Mouse (Mus musculus): ENCODE measurements around the gene Fam168b. TPM values are rescaled to one million over a fixed set of nuclear protein-coding genes. Genes with fewer than 3 reads are reported as not detected.

The Fam168b gene
- total RNA-seq, 2 experiments from 2014 or later, result 232 to 236 TPM

DNA sequence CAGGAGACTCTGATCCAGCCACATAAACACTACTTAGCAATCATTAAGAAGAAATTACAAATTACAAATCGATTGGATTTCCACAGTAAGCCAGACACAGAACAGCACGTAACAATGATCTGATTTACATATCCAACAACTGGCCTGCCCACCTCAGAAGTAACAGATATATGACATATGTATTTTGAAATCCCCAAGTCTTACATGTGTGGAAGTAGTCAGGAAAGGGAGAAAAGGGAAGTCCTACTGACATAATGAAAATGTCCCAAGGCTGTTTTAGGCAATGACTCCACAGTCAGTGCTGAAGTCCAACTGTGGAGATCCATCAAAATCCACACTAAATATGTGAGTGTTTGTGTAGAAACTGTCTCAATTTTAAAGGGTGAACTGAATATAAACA lies 21.5 kb downstream of the Fam168b start:
- no peak for DNase-seq (ENCODE audit: extremely low spot score in 1 of 2, low spot score in 1 of 2)

GRCm38 (mm10) chr1:34819225-34819910 lies 23.5 kb downstream of the Fam168b start:
- no peak for DNase-seq (ENCODE audit: extremely low spot score in 1 of 2, low spot score in 1 of 2)

GRCm38 (mm10) chr1:34815843-34816242 lies 27.0 kb downstream of the Fam168b start:
- DNase-seq (ENCODE audit: extremely low spot score in 1 of 2, low spot score in 1 of 2), result no peak

DNA sequence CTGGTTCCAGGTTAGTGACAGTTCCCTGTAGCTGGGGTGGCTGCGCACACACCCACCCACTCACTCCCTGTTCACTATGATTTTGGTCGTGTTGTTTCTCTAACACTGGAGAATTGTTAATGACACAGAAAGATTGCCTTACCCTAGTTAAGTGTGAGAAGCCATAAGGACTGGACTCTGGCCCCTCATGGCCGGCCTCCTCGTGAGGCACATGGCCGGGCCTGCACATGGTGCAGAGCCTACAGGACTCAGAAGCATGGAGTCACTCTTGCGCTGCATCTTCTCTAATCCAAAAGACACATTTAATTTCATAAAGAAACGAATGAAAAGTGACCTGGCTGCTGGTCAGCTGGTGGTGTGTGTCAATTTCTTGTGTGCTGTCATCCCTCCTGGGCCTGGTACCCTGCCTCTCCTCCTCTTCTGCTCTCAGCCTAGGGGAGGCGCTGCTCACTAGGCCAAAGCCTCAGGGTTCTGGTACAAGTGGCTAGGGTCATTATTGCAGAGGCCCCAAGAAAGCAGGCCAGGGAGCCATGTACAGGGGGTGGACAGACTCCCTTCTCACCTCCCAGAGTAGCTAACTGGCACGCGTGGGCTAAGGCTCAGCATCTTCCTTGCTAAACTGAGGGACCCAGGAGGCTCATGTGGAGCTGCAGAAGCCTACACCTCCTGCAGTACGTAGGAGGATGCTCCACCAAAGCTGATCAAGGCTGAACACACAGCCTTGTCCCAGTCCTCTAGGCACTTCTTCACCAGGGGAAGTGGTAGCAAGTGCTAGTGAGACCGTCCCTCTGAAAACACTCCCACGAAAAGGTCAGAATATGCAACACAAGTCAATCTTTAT lies 30.2 kb downstream of the Fam168b start:
- no peak for DNase-seq (ENCODE audit: extremely low spot score in 1 of 2, low spot score in 1 of 2)

DNA sequence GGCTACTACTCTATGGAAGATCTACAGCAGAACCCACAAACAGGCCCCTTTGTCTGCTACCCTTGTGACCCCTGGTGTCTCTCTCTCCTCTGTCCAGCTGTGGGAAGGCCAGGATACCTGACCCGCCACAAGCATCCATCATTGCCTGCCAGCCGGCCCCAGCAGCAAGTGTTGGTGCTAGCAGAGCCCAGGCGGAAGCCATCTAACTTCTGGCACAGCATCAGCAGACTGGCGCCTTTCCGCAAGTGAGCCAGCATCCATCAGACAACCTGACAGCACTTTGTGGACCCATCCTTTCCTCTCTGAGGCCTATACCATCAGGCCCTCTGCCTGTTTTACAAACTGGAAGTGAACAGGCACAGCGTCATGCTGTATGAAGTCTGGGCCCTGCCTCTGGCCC lies 31.3 kb downstream of the Fam168b start:
- no peak for DNase-seq (ENCODE audit: extremely low spot score in 1 of 2, low spot score in 1 of 2)

- DNase-seq (ENCODE audit: extremely low spot score in 1 of 2, low spot score in 1 of 2), result no peak
Measured at GRCm38 (mm10) chr1:34811035-34811434, 31.8 kb downstream of the Fam168b start.

DNA sequence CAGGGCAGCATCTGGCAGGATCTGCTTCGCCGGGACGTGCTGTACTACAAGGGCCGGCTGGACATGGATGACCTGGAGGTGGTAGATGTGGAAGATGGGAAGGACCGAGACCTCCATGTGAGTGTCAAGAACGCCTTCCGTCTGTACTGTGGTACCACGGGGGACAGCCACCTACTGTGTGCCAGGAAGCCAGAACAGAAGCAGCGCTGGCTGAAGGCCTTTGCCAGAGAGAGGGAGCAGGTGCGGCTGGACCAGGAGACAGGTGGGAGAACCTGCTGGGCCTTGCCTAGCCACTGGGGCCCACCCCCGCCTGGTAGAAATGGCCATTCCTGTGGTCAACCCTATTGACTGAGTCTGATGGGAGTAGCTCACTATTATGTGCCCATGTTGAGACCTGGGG lies 32.6 kb downstream of the Fam168b start:
- DNase-seq (ENCODE audit: extremely low spot score in 1 of 2, low spot score in 1 of 2), result no peak

DNA sequence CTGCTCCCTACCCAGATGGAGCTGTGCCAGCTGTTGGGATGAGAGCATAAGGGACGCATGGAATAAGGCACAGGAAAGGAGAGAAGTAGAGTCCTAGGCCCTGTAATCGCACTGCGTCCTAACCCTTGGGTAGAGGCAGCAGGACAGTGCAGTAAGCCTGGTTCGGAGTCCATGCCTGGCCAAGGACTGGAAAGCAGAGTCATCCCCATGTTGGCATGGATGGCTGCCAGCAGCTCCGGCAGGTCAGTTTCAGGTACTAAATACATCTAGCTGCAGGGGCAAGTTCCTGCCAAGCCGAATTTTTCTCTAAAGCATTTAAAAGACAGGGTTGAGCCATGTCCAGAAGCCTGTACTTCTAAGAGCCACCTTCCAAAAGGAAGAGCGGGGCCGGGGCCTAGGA lies 34.4 kb downstream of the Fam168b start:
- DNase-seq (ENCODE audit: extremely low spot score in 1 of 2, low spot score in 1 of 2), result no peak

- DNase-seq (ENCODE audit: extremely low spot score in 1 of 2, low spot score in 1 of 2), result no peak
Measured at GRCm38 (mm10) chr1:34805931-34806520, 36.8 kb downstream of the Fam168b start.

- no peak for DNase-seq (ENCODE audit: extremely low spot score in 1 of 2, low spot score in 1 of 2)
Measured at GRCm38 (mm10) chr1:34804863-34805262, 38.0 kb downstream of the Fam168b start.

DNA sequence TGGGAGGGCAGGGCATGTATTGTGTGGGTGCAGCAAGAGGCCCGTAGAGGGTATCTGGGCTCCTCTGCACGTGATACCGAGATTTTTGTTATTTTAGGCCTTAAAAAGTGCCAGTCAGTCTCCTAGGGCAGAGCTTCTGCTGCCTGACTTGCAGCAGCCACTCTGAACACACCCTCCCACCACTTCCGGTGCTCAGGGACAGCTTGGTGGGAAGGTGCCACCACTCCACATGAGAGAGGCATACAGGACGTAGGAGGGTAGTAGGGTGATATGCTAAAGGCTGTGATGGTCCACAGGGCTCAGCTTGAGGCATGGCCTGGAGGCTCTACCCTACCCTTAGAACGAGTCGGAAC lies 40.6 kb downstream of the Fam168b start:
- no peak for DNase-seq (ENCODE audit: extremely low spot score in 1 of 2, low spot score in 1 of 2)

DNA sequence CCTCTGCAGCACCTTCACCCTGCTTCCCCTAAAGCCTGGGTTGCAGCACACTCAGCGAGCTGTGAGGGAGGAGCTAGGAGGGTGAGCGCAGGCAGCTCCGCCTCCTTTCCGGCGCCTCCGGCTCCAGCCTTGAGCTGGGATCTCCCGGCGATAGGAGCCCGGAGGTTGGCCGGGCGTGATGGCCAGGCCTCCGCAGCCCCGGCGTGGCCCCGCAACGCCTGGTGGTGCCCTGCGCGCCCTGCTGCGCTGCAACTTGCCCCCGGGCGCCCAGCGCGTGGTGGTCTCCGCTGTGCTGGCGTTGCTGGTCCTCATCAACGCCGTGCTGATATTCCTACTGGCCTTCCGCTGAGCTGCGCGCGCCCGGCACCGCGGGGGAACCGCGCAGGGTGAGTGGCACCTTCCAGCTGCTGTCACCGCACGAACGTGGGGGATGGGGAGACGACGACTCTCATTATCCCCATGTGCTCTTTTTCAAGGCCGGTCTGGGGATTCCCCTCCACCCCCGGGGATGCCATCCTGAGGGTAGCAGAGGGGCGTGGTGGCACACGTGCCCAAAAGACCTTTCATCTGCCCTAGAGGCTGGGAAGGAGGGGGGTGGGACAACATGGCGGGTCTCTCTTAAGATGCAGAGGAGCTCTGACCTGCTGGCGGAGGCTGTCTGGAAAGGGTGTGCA lies 41.1 kb downstream of the Fam168b start:
- peak in 1 of 2 experiments; percentile 63 for DNase-seq (ENCODE audit: extremely low spot score in 1 of 2, low spot score in 1 of 2)

DNA sequence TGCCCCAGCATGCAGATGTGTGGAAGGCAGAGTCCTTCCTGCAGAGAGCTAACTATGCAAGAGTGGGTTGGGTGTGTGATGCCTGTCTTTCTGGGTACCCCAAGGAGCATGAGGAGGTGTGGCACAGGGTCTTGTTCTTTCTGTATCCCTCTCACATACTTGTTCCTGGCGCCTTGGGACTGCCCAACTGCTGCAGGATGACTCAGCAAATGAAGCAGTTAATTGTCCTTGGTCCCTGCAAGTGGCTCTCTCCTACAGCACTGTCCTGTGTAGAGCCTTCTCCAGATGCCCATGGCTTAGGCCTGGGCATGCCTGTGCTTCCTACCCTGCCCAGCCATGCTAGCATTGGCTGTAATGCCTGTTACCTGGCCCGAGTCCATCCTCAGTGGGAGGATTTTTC lies 43.7 kb downstream of the Fam168b start:
- no peak for DNase-seq (ENCODE audit: extremely low spot score in 1 of 2, low spot score in 1 of 2)

DNA sequence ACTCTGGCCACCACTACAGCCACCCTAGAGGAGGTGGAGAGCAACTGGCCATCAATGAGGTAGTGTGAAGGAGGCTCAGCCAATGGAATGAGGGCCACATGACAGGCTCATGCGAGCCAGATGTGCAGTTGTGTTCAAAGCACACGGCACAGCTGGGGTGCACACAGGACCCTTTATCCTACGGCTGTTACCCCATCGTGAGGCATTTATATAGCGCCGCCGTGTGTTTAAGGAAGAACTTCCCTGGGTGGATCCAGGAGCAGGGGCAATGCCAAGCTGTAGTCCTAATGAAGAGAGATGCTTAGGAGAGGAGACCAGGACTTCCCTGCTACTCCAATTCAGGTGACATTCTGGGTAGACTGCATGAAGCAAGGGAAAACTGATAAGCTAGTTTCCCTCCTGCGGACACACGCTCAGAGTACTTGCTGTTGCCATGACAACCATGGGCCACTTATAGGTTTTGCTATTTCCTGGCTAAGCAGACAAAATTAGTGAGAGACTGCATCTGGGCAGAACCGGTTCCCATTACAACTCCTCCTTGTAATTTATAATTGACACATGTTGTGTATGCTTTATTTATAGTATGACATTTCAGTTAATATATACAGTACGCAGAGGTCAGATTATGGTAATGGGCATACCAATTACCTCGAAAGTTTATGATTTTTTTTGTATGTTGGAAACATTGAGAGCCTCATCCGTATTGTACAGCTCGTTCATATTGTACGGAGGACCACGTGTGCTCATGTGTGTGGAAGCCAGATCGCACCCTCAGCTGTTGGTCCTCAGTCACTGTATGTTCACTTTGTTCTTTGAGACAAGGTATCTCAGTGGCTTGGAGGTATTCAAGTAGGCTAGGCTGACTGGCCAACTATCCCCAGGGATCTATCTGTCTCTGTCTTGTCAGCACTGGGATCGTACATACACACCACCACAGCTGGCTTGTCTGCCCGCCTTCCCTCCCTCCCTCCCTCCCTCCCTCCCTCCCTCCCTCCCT lies 49.3 kb downstream of the Fam168b start:
- DNase-seq (ENCODE audit: extremely low spot score in 1 of 2, low spot score in 1 of 2), result peak in 1 of 2 experiments; percentile 12

- DNase-seq (ENCODE audit: extremely low spot score in 1 of 2, low spot score in 1 of 2), result no peak
Measured at GRCm38 (mm10) chr1:34783538-34784161, 59.2 kb downstream of the Fam168b start.

DNA sequence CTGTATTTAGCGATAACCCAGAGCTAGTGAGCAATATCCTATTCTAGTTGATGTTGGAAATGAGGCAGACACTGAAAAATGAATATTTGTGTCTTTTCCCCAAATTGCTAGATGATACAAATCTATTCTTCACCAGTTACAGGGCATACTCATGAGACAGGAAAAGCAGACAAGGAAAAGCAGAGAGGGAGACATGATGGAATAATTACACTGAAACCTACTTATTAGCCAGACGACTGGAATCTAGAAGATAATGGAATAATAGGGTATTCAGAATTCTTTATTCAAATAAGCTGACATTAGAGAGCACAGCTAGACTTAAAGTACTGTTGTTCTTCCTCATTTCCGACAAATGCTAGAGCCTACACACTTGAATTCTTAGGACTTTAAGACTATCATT lies 67.0 kb downstream of the Fam168b start:
- DNase-seq (ENCODE audit: extremely low spot score in 1 of 2, low spot score in 1 of 2), result no peak

DNA sequence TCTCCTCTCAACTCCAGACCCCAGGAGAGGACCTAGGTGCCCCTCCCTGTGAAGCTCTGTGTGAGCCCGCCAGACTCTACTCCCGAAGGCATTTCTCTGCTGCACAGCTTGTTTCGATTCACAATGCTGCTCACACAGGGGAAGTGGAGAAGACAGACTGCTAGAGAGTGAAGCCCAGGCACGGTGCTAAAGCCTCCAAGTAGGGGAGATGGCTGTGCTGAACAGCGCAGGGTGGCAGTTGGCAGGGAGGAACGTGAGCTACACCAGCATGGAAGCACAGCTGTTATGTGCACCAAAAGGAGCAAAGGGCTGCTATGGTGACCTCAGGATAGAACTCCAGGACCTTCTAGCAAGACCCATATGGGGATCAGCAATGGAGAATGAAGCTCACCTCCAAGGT lies 74.0 kb downstream of the Fam168b start:
- no peak for DNase-seq (ENCODE audit: extremely low spot score in 1 of 2, low spot score in 1 of 2)

GRCm38 (mm10) chr1:34767851-34768250 lies 75.0 kb downstream of the Fam168b start:
- no peak for DNase-seq (ENCODE audit: extremely low spot score in 1 of 2, low spot score in 1 of 2)

DNA sequence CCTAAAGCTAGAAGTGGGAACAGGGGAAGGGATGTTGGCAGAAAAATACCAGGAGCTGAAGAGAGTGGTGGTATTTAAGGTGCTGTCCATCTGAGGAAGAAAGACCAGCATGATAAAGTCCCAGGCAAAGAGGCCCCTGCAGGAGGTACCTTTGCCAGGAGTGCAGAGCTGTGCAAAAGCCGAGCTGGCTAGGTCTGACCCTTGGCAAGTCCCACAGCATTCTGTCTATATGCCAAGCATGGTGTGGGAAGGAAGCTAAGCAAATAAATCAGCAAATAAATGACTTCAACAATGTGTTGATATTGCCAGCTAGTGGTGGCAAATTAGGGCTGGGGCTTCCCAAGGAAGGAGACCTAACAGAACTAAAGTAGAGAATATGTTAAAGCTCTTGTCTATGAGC lies 76.0 kb downstream of the Fam168b start:
- no peak for DNase-seq (ENCODE audit: extremely low spot score in 1 of 2, low spot score in 1 of 2)

Measured in layer of hippocampus, postnatal 25 days (tissue).